Mouse (Mus musculus) megakaryocyte, embryonic 14.5 days (primary cell): Measurements from ENCODE around the gene Adra2c.

Experiments
- FLI1 ChIP-seq: IDR thresholded peaks from 2 replicates; pipeline ENCODE4 v1.6.1; 2012; ENCODE audit warnings: low read length, inconsistent platforms, mixed read lengths
- GATA1 ChIP-seq: IDR thresholded peaks from 3 replicates; pipeline ENCODE4 v1.6.1; 2012; ENCODE audit warnings: mixed read lengths, low read length, inconsistent platforms, borderline replicate concordance

DNA sequence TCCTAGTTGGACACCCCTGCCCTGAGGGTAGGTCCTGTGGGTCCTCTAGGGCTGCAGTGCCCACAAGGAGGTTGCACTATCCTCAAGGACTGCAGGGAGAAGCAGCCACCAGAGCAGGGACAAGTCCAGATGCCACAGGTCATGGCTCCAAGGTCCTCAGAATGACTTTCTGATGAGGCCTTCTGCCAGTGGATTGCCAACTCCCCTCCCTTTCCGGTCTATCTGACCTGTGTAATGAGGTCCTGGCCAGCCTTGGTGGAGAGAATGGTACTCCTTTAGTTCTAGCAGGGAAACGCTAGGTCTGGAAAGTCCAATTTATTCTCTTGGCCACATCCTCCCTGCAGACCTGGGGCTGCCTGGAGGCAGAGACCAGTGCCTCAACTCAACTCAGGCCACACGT is at the start of gene Adra2c:
- TF ChIP-seq GATA1 (no peak), FLI1 (no peak)
